Mouse (Mus musculus): ENCODE data around the gene Fpr3.
"Not testable (repeated sequence)": the region's sequence is repeated elsewhere in the genome, so short reads cannot be mapped to it uniquely, and the experiment has no call there.

Fpr3 gene

GRCm38 (mm10) chr17:17883840-17884239, 3.8 kb upstream of the Fpr3 start, which contains the start of gene Fpr1:
TSS of gene Fpr1 (minus strand) at chr17:17883940.
- DNase-seq: no peak

- no peak for DNase-seq
Observed at GRCm38 (mm10) chr17:17889732-17890425, 2.2 kb downstream of the Fpr3 start.

- peak; percentile 59 for DNase-seq
Observed at GRCm38 (mm10) chr17:17896039-17896438, 8.4 kb downstream of the Fpr3 start.

GRCm38 (mm10) chr17:17899268-17899667, 11.6 kb downstream of the Fpr3 start:
- DNase-seq: no peak

GRCm38 (mm10) chr17:17900768-17901167, 13.1 kb downstream of the Fpr3 start:
- DNase-seq: no peak

GRCm38 (mm10) chr17:17909636-17910421, 22.2 kb downstream of the Fpr3 start:
- peak; percentile 72 for DNase-seq

- not testable (repeated sequence) for DNase-seq
Observed at GRCm38 (mm10) chr17:17912618-17913017, 25.0 kb downstream of the Fpr3 start.

- no peak for DNase-seq
Observed at GRCm38 (mm10) chr17:17917376-17917775, 29.7 kb downstream of the Fpr3 start.

GRCm38 (mm10) chr17:17917782-17918181, 30.1 kb downstream of the Fpr3 start:
- DNase-seq: no peak

- DNase-seq: no peak
Observed at GRCm38 (mm10) chr17:17973443-17973842, 85.8 kb downstream of the Fpr3 start.

- not testable (repeated sequence) for DNase-seq
Observed at GRCm38 (mm10) chr17:17981232-17981631, 93.6 kb downstream of the Fpr3 start.

GRCm38 (mm10) chr17:18004752-18005151, 117.1 kb downstream of the Fpr3 start:
- DNase-seq: no peak

All from lung, postnatal 14 days (tissue).